Comparison of ENCODE assay signal across 12 mouse cellular contexts in the genomic region with DNA sequence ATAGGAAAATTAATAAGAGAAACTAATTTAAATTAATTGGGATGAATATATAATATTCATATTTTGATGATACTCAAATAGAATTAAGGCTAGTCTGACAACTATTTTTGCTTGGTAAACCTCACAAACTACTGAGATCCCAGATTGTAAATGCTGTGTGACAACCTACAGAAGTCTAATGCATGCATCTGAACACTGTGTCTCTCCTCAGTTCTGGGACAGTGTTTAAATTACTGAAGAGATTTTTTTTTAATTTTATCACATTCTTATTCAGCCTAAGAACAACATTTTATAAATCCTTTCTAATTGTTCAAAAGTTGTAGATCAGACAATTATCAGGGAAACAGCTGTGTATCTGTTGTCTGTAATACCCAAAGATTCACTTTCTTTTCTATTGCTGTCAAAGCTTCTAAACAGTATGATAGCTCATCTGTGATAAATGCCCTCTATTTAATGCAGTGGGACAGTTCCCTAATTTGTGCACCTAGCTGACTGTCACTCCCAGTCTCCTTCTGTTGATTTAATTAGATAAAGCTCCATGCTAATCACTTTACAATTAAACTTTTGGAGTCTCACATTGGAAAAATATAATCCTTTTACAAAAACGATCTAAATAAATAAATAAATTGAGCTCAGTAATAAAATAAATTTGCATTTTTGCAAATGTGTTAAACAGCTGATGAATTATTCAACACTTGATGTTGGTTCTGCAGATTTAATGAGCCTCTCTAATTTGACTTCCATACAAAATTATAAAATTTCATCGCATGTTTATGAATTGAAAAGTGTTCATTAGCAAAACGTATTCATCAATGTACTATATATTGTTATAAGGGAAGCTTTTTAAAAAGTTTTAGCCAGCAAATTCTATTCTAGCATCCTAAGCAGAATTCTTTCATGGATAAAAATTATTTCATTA. TPM values are rescaled to one million over a fixed set of nuclear protein-coding genes. Genes with fewer than 3 reads are reported as not detected.
"Had no signal": no experiment of that assay in that cellular context is flagged by ENCODE, and none has a peak within 500 bp of the region (broad histone marks: within the 10 kb centered on the region; RNA-seq: fewer than 3 reads in every experiment).

No protein-coding gene starts in this region.

- H3K4me2 ChIP-seq: liver, embryonic 11.5 days; liver, embryonic 15.5 days; lung, embryonic 15.5 days; neural tube, embryonic 12.5 days; stomach, embryonic 15.5 days had no signal

- H3K9ac ChIP-seq: liver, embryonic 15.5 days; lung, embryonic 15.5 days; neural tube, embryonic 12.5 days; stomach, embryonic 15.5 days had no signal

- DNase-seq: kidney, adult 8-10 months; kidney, postnatal 25 days; right cerebral cortex, postnatal 14 days; thymus, postnatal 4 days had no signal

- H3K36me3 ChIP-seq: limb, embryonic 10.5 days; liver, embryonic 15.5 days; lung, embryonic 15.5 days; neural tube, embryonic 12.5 days; stomach, embryonic 15.5 days had no signal

- H3K27me3 ChIP-seq: liver, embryonic 15.5 days; lung, embryonic 15.5 days; neural tube, embryonic 12.5 days; stomach, embryonic 15.5 days had no signal

- H3K4me1 ChIP-seq: limb, embryonic 10.5 days; liver, embryonic 15.5 days; lung, embryonic 15.5 days; neural tube, embryonic 12.5 days; stomach, embryonic 15.5 days had no signal

- H3K9me3 ChIP-seq: limb, embryonic 10.5 days; liver, embryonic 15.5 days; lung, embryonic 15.5 days; neural tube, embryonic 12.5 days; stomach, embryonic 15.5 days had no signal

- H3K4me3 ChIP-seq: left cerebral cortex, adult 2 months; limb, embryonic 10.5 days; liver, embryonic 15.5 days; lung, embryonic 15.5 days; neural tube, embryonic 12.5 days; stomach, embryonic 15.5 days had no signal

- H3K27ac ChIP-seq: left cerebral cortex, adult 2 months; limb, embryonic 10.5 days; liver, embryonic 15.5 days; lung, embryonic 15.5 days; neural tube, embryonic 12.5 days; stomach, embryonic 15.5 days had no signal

RNA-seq across cellular contexts. Expression of gene Luzp2, which starts 58.7 kb away (rescaled TPM):
- polyA plus RNA-seq: liver, embryonic 11.5 days; liver, embryonic 15.5 days; spleen, adult 2 months had no signal
